Mouse (Mus musculus) forebrain, embryonic 16.5 days (tissue): ENCODE results near the gene Dennd1b. TPM values are rescaled to one million over a fixed set of nuclear protein-coding genes. Genes with fewer than 3 reads are reported as not detected.

Experiments
- ATAC-seq: fragments of 200-750 bp; cut with Nextera tagmentation; 2 replicates; pipeline ENCODE4 v1.8.0; 2017; ENCODE audit warnings: mild to moderate bottlenecking, moderate library complexity
- H3K27ac ChIP-seq: fragments of 300-500 bp; sonication (generic); 2 replicates; pipeline ENCODE4 v1.5.1; 2014; ENCODE audit warnings: low read length, control low read depth
- H3K27me3 ChIP-seq: fragments of 300-500 bp; sonication (generic); replicated peaks from 2 replicates; pipeline ENCODE4 v1.6.1; 2014; ENCODE audit warnings: low read length; ENCODE audit not compliant: control insufficient read depth, insufficient read depth
- H3K36me3 ChIP-seq: fragments of 300-500 bp; sonication (generic); 2 replicates; pipeline ENCODE4 v1.6.1; 2014; ENCODE audit not compliant: control insufficient read depth, insufficient read depth
- H3K4me1 ChIP-seq: fragments of 300-500 bp; sonication (generic); replicated peaks from 2 replicates; pipeline ENCODE4 v1.6.1; 2014; ENCODE audit warnings: low read length; ENCODE audit not compliant: control insufficient read depth, insufficient read depth
- H3K4me2 ChIP-seq: fragments of 300-500 bp; sonication (generic); 2 replicates; pipeline ENCODE4 v1.6.1; 2014; ENCODE audit warnings: mild to moderate bottlenecking, low read length, control low read depth
- H3K4me3 ChIP-seq: fragments of 300-500 bp; sonication (generic); replicated peaks from 2 replicates; pipeline ENCODE4 v1.5.1; 2014; ENCODE audit warnings: mild to moderate bottlenecking, low read length, control low read depth
- H3K9ac ChIP-seq: fragments of 300-500 bp; sonication (generic); replicated peaks from 2 replicates; pipeline ENCODE4 v1.6.1; 2014; ENCODE audit warnings: low read depth, low read length, control low read depth
- H3K9me3 ChIP-seq: fragments of 300-500 bp; sonication (generic); 2 replicates; pipeline ENCODE4 v1.6.1; 2016; ENCODE audit warnings: low read length; ENCODE audit not compliant: control insufficient read depth
- WGBS: fragments of 180-500 bp; shearing (Covaris S2); extraction: QIAGEN DNeasy Blood & Tissue Kit; methylation state at CpG from one replicate; pipeline ENCODE4 v1.1.7; 2014; 5-methylcytosine and 5-hydroxymethylcytosine counted together
- polyA plus RNA-seq: library from polyadenylated mRNA; unstranded; fragments of >200 nt; fragmentation: Nextera tagmentation; extraction: Ambion mirVana; gene quantifications from 2 replicates; pipeline ENCODE4 v1.2.1, GENCODE M21; 2015

Gene Dennd1b
- polyA plus RNA-seq, 1 experiment from 2014 or later, result 9.3 TPM

- Histone ChIP-seq H3K27me3 (no peaks in the 10 kb centered on the region), H3K27ac (no peak overlapping the region), H3K4me2 (no peak overlapping the region; the same call in 1 of the 2 replicates), H3K4me3 (no peak overlapping the region), H3K9ac (no peak overlapping the region), H3K36me3 (no peaks in the 10 kb centered on the region), H3K4me1 (peaks cover 15% of the 10 kb centered on the region), H3K9me3 (no peaks in the 10 kb centered on the region)
- peak; percentile 91 for ATAC-seq
- WGBS, result 32% methylated on average over 16 of the region's 16 CpGs
These were observed 117.5 kb downstream of the Dennd1b start for GRCm38 (mm10) chr1:139080517-139081386.

- no peak for ATAC-seq
These were observed 120.1 kb downstream of the Dennd1b start for GRCm38 (mm10) chr1:139083382-139083781.

GRCm38 (mm10) chr1:139087564-139087963, 124.3 kb downstream of the Dennd1b start:
- no peak for ATAC-seq
- 96% methylated on average over 3 of the region's 3 CpGs for WGBS
- Histone ChIP-seq H3K4me2 (no peak overlapping the region), H3K9ac (no peak overlapping the region), H3K27me3 (no peaks in the 10 kb centered on the region), H3K4me3 (no peak overlapping the region), H3K36me3 (no peaks in the 10 kb centered on the region), H3K27ac (no peak overlapping the region), H3K9me3 (no peaks in the 10 kb centered on the region), H3K4me1 (no peaks in the 10 kb centered on the region)

More at GRCm38 (mm10) chr1:139083382-139083781, 120.1 kb downstream of the Dennd1b start:
- no peaks in the 10 kb centered on the region for H3K36me3 ChIP-seq
- 73% methylated on average over 2 of the region's 2 CpGs for WGBS
- H3K4me1 ChIP-seq, result peaks cover 15% of the 10 kb centered on the region
- no peaks in the 10 kb centered on the region for H3K9me3 ChIP-seq
- no peaks in the 10 kb centered on the region for H3K27me3 ChIP-seq
- H3K4me2 ChIP-seq, result no peak overlapping the region
- H3K9ac ChIP-seq, result no peak overlapping the region
- H3K4me3 ChIP-seq, result no peak overlapping the region
- H3K27ac ChIP-seq, result no peak overlapping the region

GRCm38 (mm10) chr1:139090744-139091143, 127.5 kb downstream of the Dennd1b start:
- Histone ChIP-seq H3K27me3 (no peaks in the 10 kb centered on the region), H3K4me1 (no peaks in the 10 kb centered on the region), H3K4me3 (no peak overlapping the region), H3K9me3 (no peaks in the 10 kb centered on the region), H3K27ac (no peak overlapping the region), H3K4me2 (no peak overlapping the region), H3K9ac (no peak overlapping the region), H3K36me3 (no peaks in the 10 kb centered on the region)
- no peak for ATAC-seq
- WGBS, result 17% methylated on average over 3 of the region's 3 CpGs

GRCm38 (mm10) chr1:139091701-139092100, 128.5 kb downstream of the Dennd1b start:
- Histone ChIP-seq H3K4me2 (peak overlapping the region; percentile 23), H3K27me3 (no peaks in the 10 kb centered on the region), H3K27ac (no peak overlapping the region), H3K9me3 (no peaks in the 10 kb centered on the region), H3K36me3 (no peaks in the 10 kb centered on the region), H3K4me1 (no peaks in the 10 kb centered on the region), H3K9ac (no peak overlapping the region), H3K4me3 (no peak overlapping the region)
- no peak; the same call in 1 of the 2 replicates for ATAC-seq
- 65% methylated on average over 6 of the region's 6 CpGs for WGBS

- no peaks in the 10 kb centered on the region for H3K4me1 ChIP-seq
- no peaks in the 10 kb centered on the region for H3K9me3 ChIP-seq
- H3K27me3 ChIP-seq, result no peaks in the 10 kb centered on the region
- H3K27ac ChIP-seq, result no peak overlapping the region
- no peak for ATAC-seq
- H3K36me3 ChIP-seq, result no peaks in the 10 kb centered on the region
- 46% methylated on average over 10 of the region's 10 CpGs for WGBS
- no peak overlapping the region for H3K4me3 ChIP-seq
- H3K4me2 ChIP-seq, result peak overlapping the region; percentile 16; the same call in 1 of the 2 replicates
- no peak overlapping the region for H3K9ac ChIP-seq
These were observed 128.9 kb downstream of the Dennd1b start for GRCm38 (mm10) chr1:139092144-139092543.

GRCm38 (mm10) chr1:139092722-139093121, 129.5 kb downstream of the Dennd1b start:
- H3K9me3 ChIP-seq, result no peaks in the 10 kb centered on the region
- H3K9ac ChIP-seq, result no peak overlapping the region
- H3K36me3 ChIP-seq, result no peaks in the 10 kb centered on the region
- H3K4me2 ChIP-seq, result no peak overlapping the region
- WGBS, result 70% methylated on average over 4 of the region's 4 CpGs
- H3K27me3 ChIP-seq, result no peaks in the 10 kb centered on the region
- no peaks in the 10 kb centered on the region for H3K4me1 ChIP-seq
- no peak overlapping the region for H3K27ac ChIP-seq
- no peak for ATAC-seq
- no peak overlapping the region for H3K4me3 ChIP-seq

GRCm38 (mm10) chr1:139096369-139096768, 133.1 kb downstream of the Dennd1b start:
- Histone ChIP-seq H3K4me2 (no peak overlapping the region), H3K4me1 (no peaks in the 10 kb centered on the region), H3K9me3 (no peaks in the 10 kb centered on the region), H3K36me3 (no peaks in the 10 kb centered on the region), H3K27ac (no peak overlapping the region), H3K27me3 (no peaks in the 10 kb centered on the region), H3K9ac (no peak overlapping the region), H3K4me3 (no peak overlapping the region)
- no peak for ATAC-seq
- 95% methylated on average over 6 of the region's 6 CpGs for WGBS

- H3K4me2 ChIP-seq, result no peak overlapping the region
- ATAC-seq, result no peak
- WGBS, result 90% methylated on average over 4 of the region's 4 CpGs
- H3K27ac ChIP-seq, result no peak overlapping the region
- no peak overlapping the region for H3K9ac ChIP-seq
- no peaks in the 10 kb centered on the region for H3K9me3 ChIP-seq
- H3K27me3 ChIP-seq, result no peaks in the 10 kb centered on the region
- H3K4me1 ChIP-seq, result peaks cover 4% of the 10 kb centered on the region
- H3K36me3 ChIP-seq, result no peaks in the 10 kb centered on the region
- no peak overlapping the region for H3K4me3 ChIP-seq
These were observed 134.9 kb downstream of the Dennd1b start for GRCm38 (mm10) chr1:139098088-139098487.
